Mouse (Mus musculus) right cerebral cortex, postnatal 36 days (tissue): ENCODE measurements at regions not wholly inside any gene's neighbourhood (a gene's known extent, or its start where the extent isn't known, plus 50 kb on each side); places are given as distances from the start of the nearest gene placed in this dataset.

Source experiments
- DNase-seq, 2 experiments: peaks; one replicate each; pipeline ENCODE4 v3.0.0; 2022; ENCODE audit warnings: low spot score in 2 of 2, mixed read lengths in 1 of 2

- DNase-seq = peak; percentile 1 to 6
These were observed 322.7 kb upstream of the 4931417E11Rik start for GRCm38 (mm10) chr6:73792207-73792606.

- DNase-seq = no peak
These were observed 286.8 kb upstream of the 4931417E11Rik start for GRCm38 (mm10) chr6:73756207-73756815.
